Mouse (Mus musculus): ENCODE measurements at regions not wholly inside any gene's neighbourhood (a gene's known extent, or its start where the extent isn't known, plus 50 kb on each side); places are given as distances from the start of the nearest gene placed in this dataset.

GRCm38 (mm10) chr10:8071858-8072257, 115.8 kb upstream of the Tab2 start:
- Histone ChIP-seq H3K9ac (ENCODE audit: control insufficient read depth, low read depth, low read length, poor library complexity, severe bottlenecking) (no peak overlapping the region), H3K79me2 (ENCODE audit: control insufficient read depth, insufficient read depth, low read length, poor library complexity) (no peaks in the 10 kb centered on the region), H3K4me1 (ENCODE audit: control insufficient read depth in 1 of 2, insufficient read depth in 2 of 2, low read length in 2 of 2) (peaks cover 13 to 35% of the 10 kb centered on the region in 2 experiments), H3K36me3 (ENCODE audit: control insufficient read depth in 1 of 2, insufficient read depth in 2 of 2, low read length in 2 of 2) (peaks cover 0 to 38% of the 10 kb centered on the region in 2 experiments; a peak in 2 of 4 replicates), H3K9me3 (replicated peaks; ENCODE audit: insufficient read depth, low read length) (no peaks in the 10 kb centered on the region), H3K27me3 (ENCODE audit: control insufficient read depth in 1 of 2, insufficient read depth in 2 of 2, low read length in 2 of 2) (no peaks in the 10 kb centered on the region), H3K27ac (ENCODE audit: control insufficient read depth, low read depth, low read length) (no peak overlapping the region), H3K4me3 (ENCODE audit: control insufficient read depth in 1 of 2, insufficient read depth in 1 of 2, low read depth in 2 of 2, low read length in 2 of 2) (no peak overlapping the region)
- TF ChIP-seq MEF2A (IDR thresholded peaks at IDR 0.05; ENCODE audit: extremely low read depth, insufficient replicate concordance, low read depth, low read length, poor library complexity, severe bottlenecking) (no peak), NRF1 (IDR thresholded peaks at IDR 0.05; ENCODE audit: insufficient read depth, low read depth, low read length, poor library complexity, severe bottlenecking) (no peak), MYB (IDR thresholded peaks at IDR 0.05; ENCODE audit: low read depth, low read length) (no peak), RAD21 (IDR thresholded peaks at IDR 0.05; ENCODE audit: low read depth, low read length) (no peak), ETS1 (IDR thresholded peaks at IDR 0.05; ENCODE audit: low read depth, low read length) (no peak), MAZ (IDR thresholded peaks at IDR 0.05; ENCODE audit: low read depth, low read length) (no peak), CTCF (IDR thresholded peaks at IDR 0.05 in 2 of 3, conservative IDR thresholded peaks at IDR 0.05 in 1 of 3; ENCODE audit: control insufficient read depth in 1 of 3, insufficient read depth in 1 of 3, low read depth in 2 of 3, low read length in 3 of 3, poor library complexity in 1 of 3, severe bottlenecking in 1 of 3) (no peak), NELFE (IDR thresholded peaks at IDR 0.05; ENCODE audit: low read depth, low read length) (no peak), TBP (IDR thresholded peaks at IDR 0.05; ENCODE audit: low read depth, low read length) (no peak), TAL1 (IDR thresholded peaks at IDR 0.05; ENCODE audit: low read length) (no peak), USF1 (IDR thresholded peaks at IDR 0.05; ENCODE audit: low read depth, low read length) (no peak), POLR2A (IDR thresholded peaks at IDR 0.05; ENCODE audit: control insufficient read depth in 1 of 2, insufficient read depth in 1 of 2, low read depth in 1 of 2, low read length in 2 of 2, poor library complexity in 1 of 2) (no peak), JUND (IDR thresholded peaks at IDR 0.05; ENCODE audit: low read depth, low read length) (no peak)
- DNase-seq (ENCODE audit: low read depth, low spot score): no peak

DNA sequence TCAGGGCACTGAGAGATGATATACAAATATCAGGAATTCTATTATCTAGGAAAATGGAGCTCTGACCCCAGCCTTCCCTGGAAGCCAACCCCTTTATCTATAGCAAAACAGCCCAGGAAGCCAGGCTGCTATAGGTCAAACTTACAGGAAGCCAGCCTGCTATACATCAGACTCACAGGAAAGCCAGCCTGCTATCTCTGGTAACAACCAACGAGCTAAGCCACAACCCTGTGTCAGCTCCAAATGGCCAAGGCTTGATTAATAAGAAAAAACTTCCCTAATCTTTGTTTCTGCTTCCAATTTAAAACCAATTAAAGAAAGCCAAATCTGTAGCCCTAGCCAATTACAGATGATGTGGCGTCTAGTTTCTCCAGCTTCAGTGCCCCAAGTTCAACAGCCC, 114.4 kb upstream of the Tab2 start:
- Histone ChIP-seq H3K9me3 (replicated peaks; ENCODE audit: insufficient read depth, low read length) (no peaks in the 10 kb centered on the region), H3K27ac (ENCODE audit: control insufficient read depth, low read depth, low read length) (peak overlapping the region; percentile 72), H3K9ac (ENCODE audit: control insufficient read depth, low read depth, low read length, poor library complexity, severe bottlenecking) (no peak overlapping the region), H3K79me2 (ENCODE audit: control insufficient read depth, insufficient read depth, low read length, poor library complexity) (no peaks in the 10 kb centered on the region), H3K4me1 (ENCODE audit: control insufficient read depth in 1 of 2, insufficient read depth in 2 of 2, low read length in 2 of 2) (peaks cover 17 to 39% of the 10 kb centered on the region in 2 experiments), H3K4me3 (ENCODE audit: control insufficient read depth in 1 of 2, insufficient read depth in 1 of 2, low read depth in 2 of 2, low read length in 2 of 2) (no peak overlapping the region), H3K27me3 (ENCODE audit: control insufficient read depth in 1 of 2, insufficient read depth in 2 of 2, low read length in 2 of 2) (no peaks in the 10 kb centered on the region), H3K36me3 (ENCODE audit: control insufficient read depth in 1 of 2, insufficient read depth in 2 of 2, low read length in 2 of 2) (peaks cover 0 to 47% of the 10 kb centered on the region in 2 experiments; a peak in 2 of 4 replicates)
- DNase-seq (ENCODE audit: low read depth, low spot score): peak; percentile 87
- TF ChIP-seq ZNF384 (IDR thresholded peaks at IDR 0.05; ENCODE audit: low read depth, low read length) (peak; percentile 75), MXI1 (IDR thresholded peaks at IDR 0.05; ENCODE audit: low read depth, low read length) (no peak), MYB (IDR thresholded peaks at IDR 0.05; ENCODE audit: low read depth, low read length) (peak; percentile 67), SIN3A (IDR thresholded peaks at IDR 0.05; ENCODE audit: low read length) (peak; percentile 56), SMC3 (IDR thresholded peaks at IDR 0.05; ENCODE audit: low read depth, low read length) (no peak), EP300 (IDR thresholded peaks at IDR 0.05; ENCODE audit: low read depth in 1 of 2, low read length in 2 of 2) (peak; percentile 94 to 98), ETS1 (IDR thresholded peaks at IDR 0.05; ENCODE audit: low read depth, low read length) (peak; percentile 62; the same call in 1 of the 2 replicates), RCOR1 (IDR thresholded peaks at IDR 0.05; ENCODE audit: low read depth, low read length) (peak; percentile 79), TCF12 (IDR thresholded peaks at IDR 0.05; ENCODE audit: low read depth, low read length) (peak; percentile 94), GATA1 (IDR thresholded peaks at IDR 0.05; ENCODE audit: low read depth, low read length) (peak; percentile 96), TAL1 (IDR thresholded peaks at IDR 0.05; ENCODE audit: low read length) (peak; percentile 85), POLR2AphosphoS2 (IDR thresholded peaks at IDR 0.05; ENCODE audit: low read length) (no peak), ELF1 (IDR thresholded peaks at IDR 0.05; ENCODE audit: low read depth, low read length) (peak; percentile 59; the same call in 1 of the 2 replicates)

Data from MEL (cell line).